Mouse (Mus musculus) kidney, adult 18-20 months (tissue): ENCODE measurements at regions not wholly inside any gene's neighbourhood (a gene's known extent, or its start where the extent isn't known, plus 50 kb on each side); places are given as distances from the start of the nearest gene placed in this dataset.

Source experiments
- DNase-seq: peaks from one replicate; pipeline ENCODE4 v3.0.0; 2021

GRCm38 (mm10) chr15:56820256-56820976, 657.0 kb downstream of the Slc22a22 start:
- DNase-seq, result no peak

GRCm38 (mm10) chr15:56818158-56818690, 659.2 kb downstream of the Slc22a22 start:
- no peak for DNase-seq

GRCm38 (mm10) chr15:56817204-56818157, 659.9 kb downstream of the Slc22a22 start:
- DNase-seq, result no peak

DNA sequence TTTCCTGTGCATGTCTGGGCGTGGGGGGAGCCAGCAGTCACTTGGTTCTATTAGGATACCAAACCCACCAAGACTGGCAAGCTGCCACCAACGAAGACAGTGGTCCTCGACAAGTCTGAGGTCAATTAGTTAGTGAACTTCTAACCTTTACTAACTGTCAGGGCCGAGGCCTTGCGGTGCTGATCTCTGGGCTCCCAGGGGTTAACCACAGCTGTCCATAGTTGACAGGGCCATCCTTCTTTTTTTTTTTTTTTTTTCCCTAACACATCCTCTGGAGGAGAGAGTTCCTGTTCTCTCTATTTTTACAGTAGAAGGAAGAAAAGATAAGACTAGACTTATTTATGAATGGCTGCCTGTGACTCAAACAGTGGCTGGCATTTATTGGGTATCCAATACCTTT, 663.5 kb downstream of the Slc22a22 start:
- DNase-seq, result no peak

GRCm38 (mm10) chr15:56810151-56810550, 667.3 kb downstream of the Slc22a22 start:
- no peak for DNase-seq

DNA sequence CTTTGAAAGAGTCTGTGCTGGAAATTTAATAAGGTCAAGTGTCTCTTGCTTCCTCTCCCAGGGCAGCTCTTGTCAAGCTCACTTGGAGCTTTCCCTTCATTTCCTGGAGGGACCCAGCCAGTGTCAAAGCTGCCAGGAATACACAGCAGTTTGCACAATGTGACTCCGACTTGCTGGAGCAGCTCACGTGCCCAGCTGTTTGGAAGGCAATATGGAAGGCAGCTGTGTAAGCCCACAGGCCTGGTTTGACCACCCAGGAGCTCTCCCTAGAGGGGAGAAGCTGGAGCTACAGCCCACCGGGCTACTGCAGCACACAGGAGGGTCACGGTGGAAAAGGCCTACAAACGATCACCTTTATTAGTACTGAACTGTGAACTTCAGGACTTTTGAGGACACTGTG, 669.8 kb downstream of the Slc22a22 start:
- DNase-seq, result no peak

- DNase-seq, result no peak
These were observed 675.5 kb downstream of the Slc22a22 start for GRCm38 (mm10) chr15:56801933-56802332.

DNA sequence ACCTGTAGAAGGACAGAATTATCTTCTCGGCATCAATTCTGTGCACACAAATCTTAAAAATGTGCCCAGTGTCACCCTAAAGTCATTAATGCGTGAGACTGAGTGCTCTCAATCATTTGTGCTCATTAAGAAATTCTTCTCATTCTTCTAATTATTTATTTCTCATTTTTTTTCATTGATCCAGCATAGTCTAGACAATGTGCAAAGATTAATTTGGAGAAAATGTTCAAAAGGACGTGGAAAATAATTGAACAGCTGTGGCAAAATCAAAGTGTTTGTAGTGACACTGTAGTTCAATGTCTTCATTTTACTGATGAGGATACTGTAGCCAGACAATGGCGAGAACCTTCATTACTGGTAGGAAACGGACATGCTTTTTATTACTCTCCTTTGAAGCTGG, 702.0 kb downstream of the Slc22a22 start:
- DNase-seq, result no peak

DNA sequence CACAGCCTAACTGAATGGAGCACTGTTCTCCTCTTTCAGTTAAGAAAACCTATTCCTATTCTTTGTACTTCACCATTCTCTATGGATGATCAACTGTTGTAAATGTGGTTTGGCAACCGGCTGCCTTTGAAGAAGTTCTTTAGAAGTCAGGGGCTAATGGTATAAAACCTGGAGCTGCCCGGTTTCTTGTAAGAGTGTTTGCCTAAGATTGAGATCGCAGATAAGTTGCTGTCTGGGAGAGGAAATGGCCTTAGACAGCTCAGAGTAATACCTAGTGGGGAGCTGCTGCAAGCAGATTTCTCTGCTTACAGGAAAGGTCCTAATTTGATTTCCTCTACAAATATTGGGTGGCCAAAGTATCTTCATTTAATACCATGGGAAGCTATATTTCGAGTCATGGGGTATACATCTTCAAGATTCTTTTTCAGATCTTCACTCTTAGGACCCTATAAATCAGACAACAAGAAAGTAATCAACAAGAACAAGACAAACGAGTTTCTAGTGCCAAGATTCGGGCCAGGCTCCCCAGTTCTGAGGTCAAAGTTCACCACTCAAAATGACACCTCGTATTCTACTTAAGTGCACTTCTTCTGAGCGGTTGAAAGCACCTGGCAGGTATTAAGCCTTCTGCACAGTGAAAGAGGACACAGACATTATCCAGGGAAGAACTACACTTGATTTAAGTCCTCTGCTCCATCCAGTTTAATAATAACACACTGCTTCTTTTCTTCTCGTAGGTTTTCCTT, 702.6 kb downstream of the Slc22a22 start:
- no peak for DNase-seq

DNA sequence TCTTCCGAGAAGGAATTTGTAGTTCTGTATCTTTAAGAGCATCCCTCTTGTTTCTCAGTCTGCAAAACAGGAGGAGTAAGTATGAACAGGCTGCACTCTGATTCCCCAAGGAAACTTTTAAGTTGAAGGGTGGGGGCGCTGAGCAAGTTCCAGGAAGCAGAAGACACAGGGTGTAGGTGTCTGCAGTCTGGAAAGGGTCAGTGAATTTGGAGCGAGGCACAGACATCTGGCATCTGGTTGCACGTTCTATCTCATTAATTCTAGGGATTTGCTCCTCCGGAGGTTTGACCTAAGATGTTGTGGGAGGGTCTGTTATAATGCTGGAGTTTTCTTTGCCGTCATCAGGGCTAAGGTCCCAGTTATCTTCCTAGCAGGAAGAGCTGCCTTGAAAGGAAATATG, 711.1 kb downstream of the Slc22a22 start:
- no peak for DNase-seq

GRCm38 (mm10) chr15:56764957-56765482, 712.4 kb downstream of the Slc22a22 start:
- peak; percentile 31 for DNase-seq

DNA sequence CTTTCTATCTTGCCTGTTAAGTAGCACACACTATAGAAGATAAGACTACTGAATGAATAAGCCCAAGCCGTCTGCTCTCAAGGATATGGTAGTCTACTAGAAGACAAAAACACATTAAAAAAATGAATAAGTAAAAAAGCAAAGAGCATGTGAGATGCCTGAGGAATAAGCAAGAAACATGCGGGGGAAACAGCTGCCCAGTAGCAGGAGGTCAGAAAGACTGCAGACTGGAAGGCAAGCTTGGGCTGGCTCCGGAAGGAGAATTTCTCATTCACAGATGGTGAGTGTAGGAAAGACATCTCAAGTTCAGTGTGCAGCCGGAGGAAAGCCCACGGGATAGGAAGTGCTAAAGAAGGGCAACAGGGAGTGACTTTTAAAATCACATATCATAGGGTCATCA, 713.4 kb downstream of the Slc22a22 start:
- DNase-seq, result no peak

DNA sequence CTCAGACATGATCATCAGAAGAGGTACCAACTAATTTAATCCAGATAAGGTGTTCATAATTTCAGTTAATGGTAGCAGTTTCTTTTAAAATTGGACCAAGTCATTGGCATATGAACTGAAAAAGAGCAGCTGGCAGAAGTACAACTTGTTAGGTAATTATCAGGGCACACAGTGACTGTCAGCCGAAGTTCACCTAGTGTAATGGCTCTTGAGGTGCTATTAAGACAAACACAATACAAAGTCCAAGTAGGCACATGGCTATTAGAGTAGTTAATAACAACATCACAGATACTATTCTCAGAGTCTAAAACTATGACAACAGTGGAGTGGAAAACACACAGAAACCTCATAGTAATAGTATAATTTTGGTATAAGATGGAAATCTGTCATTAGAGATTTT, 730.7 kb downstream of the Slc22a22 start:
- no peak for DNase-seq

- DNase-seq, result no peak
These were observed 732.5 kb downstream of the Slc22a22 start for GRCm38 (mm10) chr15:56744915-56745314.
